Mouse (Mus musculus) C2C12 (cell line): Measurements from ENCODE around the gene Snx9. TPM values are rescaled to one million over a fixed set of nuclear protein-coding genes. Genes with fewer than 3 reads are reported as not detected.
A peak's percentile ranks its signal among the peaks of the same experiment; 100 is the strongest.

Experiments used
- H3K27me3 ChIP-seq: one replicate; pipeline ENCODE4 v1.6.1; 2011; ENCODE audit not compliant: control insufficient read depth, insufficient read depth, insufficient read length
- H3K36me3 ChIP-seq: one replicate; pipeline ENCODE4 v1.6.1; 2011; ENCODE audit not compliant: control insufficient read depth, insufficient read depth
- H3K4me3 ChIP-seq: one replicate; pipeline ENCODE4 v1.5.1; 2011; ENCODE audit warnings: mild to moderate bottlenecking, control low read depth; ENCODE audit not compliant: poor library complexity, insufficient read depth, severe bottlenecking
- H3K79me2 ChIP-seq: one replicate; pipeline ENCODE4 v1.6.1; 2011; ENCODE audit not compliant: control insufficient read depth, insufficient read depth
- H3K79me3 ChIP-seq: one replicate; pipeline ENCODE4 v1.6.1; 2011; ENCODE audit warnings: low read depth, control low read depth
- H3ac ChIP-seq: one replicate; pipeline ENCODE3; 2011; ENCODE audit warnings: low read depth; ENCODE audit not compliant: control insufficient read depth, insufficient read length
- CEBPB ChIP-seq: IDR thresholded peaks from one replicate; pipeline ENCODE4 v1.6.1; 2011; ENCODE audit warnings: low read depth, mild to moderate bottlenecking, control low read depth, moderate library complexity
- CTCF ChIP-seq: IDR thresholded peaks from one replicate; pipeline ENCODE4 v1.5.1; 2011; ENCODE audit not compliant: control insufficient read depth, insufficient read depth, insufficient read length
- FOSL1 ChIP-seq: IDR thresholded peaks from one replicate; pipeline ENCODE4 v1.8.0; 2011; ENCODE audit warnings: mild to moderate bottlenecking, low read length; ENCODE audit not compliant: poor library complexity, insufficient read depth, severe bottlenecking
- MAX ChIP-seq: IDR thresholded peaks from one replicate; pipeline ENCODE4 v1.6.1; 2011; ENCODE audit warnings: mild to moderate bottlenecking, control low read depth
- MYOD1 ChIP-seq: IDR thresholded peaks from one replicate; pipeline ENCODE4 v1.6.1; 2011; ENCODE audit warnings: low read depth; ENCODE audit not compliant: control insufficient read depth, insufficient read length
- MYOG ChIP-seq: IDR thresholded peaks from one replicate; pipeline ENCODE4 v1.6.1; 2011; ENCODE audit not compliant: control insufficient read depth, insufficient read length; ENCODE audit errors: extremely low read depth
- USF1 ChIP-seq: IDR thresholded peaks from one replicate; pipeline ENCODE4 v1.6.1; 2011; ENCODE audit warnings: low read depth, mild to moderate bottlenecking, control low read depth, moderate library complexity
- polyA plus RNA-seq: library from polyadenylated mRNA; unstranded; fragments of >200 nt; fragmentation: generic; extraction: Trizol; gene quantifications from one replicate; pipeline ENCODE4 v1.2.1, GENCODE M21; 2012; ENCODE audit warnings: missing spikeins

Gene Snx9
- polyA plus RNA-seq, 1 experiment = 57.5 TPM

DNA sequence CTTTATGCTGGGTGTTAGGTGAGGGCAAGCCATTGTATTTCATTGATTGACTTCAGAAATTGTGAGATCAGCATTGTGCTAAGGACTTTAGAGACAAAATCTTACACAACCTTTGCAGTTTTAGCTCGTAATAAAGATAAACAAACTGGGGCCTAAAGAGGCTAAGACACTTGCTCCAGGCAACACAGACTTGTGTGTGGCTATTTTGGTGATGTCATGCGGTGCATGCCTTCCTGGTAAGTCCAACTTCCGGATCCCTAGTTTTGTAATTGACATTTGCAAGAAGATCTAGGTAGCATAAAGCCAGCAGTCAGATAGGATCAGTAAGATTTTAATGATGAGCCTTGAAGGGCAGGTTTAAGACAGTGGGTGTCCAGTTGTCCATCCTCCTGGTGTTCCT lies 101.0 kb downstream of the Snx9 start:
- peaks cover 59% of the 10 kb centered on the region for H3K79me2 ChIP-seq
- peak overlapping the region; percentile 90 for H3ac ChIP-seq
- peaks cover 50% of the 10 kb centered on the region for H3K79me3 ChIP-seq
- no peaks in the 10 kb centered on the region for H3K36me3 ChIP-seq
- TF ChIP-seq USF1 = no peak
- no peak for TF ChIP-seq MAX
- TF ChIP-seq FOSL1 = no peak
- no peak for TF ChIP-seq CEBPB
- no peak for TF ChIP-seq MYOD1
- TF ChIP-seq CTCF = no peak
- TF ChIP-seq MYOG = no peak
- peak overlapping the region; percentile 59 for H3K4me3 ChIP-seq
- no peaks in the 10 kb centered on the region for H3K27me3 ChIP-seq

GRCm38 (mm10) chr17:5943053-5943452 lies 101.9 kb downstream of the Snx9 start:
- H3K79me2 ChIP-seq = peaks cover 68% of the 10 kb centered on the region
- no peaks in the 10 kb centered on the region for H3K36me3 ChIP-seq
- H3K79me3 ChIP-seq = peaks cover 59% of the 10 kb centered on the region
- no peaks in the 10 kb centered on the region for H3K27me3 ChIP-seq
- TF ChIP-seq CTCF (no peak), USF1 (no peak), MAX (no peak), CEBPB (no peak), MYOG (no peak), FOSL1 (no peak), MYOD1 (no peak)
- H3K4me3 ChIP-seq = no peak overlapping the region
- no peak overlapping the region for H3ac ChIP-seq

DNA sequence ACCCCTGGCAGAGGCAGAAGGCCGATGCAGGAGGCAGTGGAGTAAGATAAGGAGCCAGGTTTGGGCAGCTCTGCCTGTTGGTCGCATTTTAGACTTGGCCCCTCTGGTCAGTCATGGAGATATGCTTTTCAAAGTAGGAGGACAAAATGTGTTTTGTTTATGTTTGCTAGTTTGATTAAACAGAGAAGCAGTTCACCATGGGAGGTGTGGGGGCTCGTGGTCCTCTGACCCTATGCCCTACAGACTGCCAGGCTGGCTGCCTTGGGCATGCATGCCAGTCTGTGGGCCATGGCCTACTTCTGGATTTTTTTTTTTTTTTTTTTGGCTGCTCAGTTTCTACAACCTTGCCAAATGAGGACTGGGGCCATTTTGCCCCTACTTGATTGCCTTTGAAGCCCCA lies 105.9 kb downstream of the Snx9 start:
- H3ac ChIP-seq = no peak overlapping the region
- TF ChIP-seq CEBPB = no peak
- TF ChIP-seq FOSL1 = no peak
- no peak for TF ChIP-seq MYOG
- TF ChIP-seq CTCF = no peak
- no peak for TF ChIP-seq MAX
- no peak for TF ChIP-seq MYOD1
- TF ChIP-seq USF1 = no peak
- peaks cover 98% of the 10 kb centered on the region for H3K79me2 ChIP-seq
- no peak overlapping the region for H3K4me3 ChIP-seq
- no peaks in the 10 kb centered on the region for H3K27me3 ChIP-seq
- H3K79me3 ChIP-seq = peaks cover 83% of the 10 kb centered on the region
- H3K36me3 ChIP-seq = peaks cover 6% of the 10 kb centered on the region

DNA sequence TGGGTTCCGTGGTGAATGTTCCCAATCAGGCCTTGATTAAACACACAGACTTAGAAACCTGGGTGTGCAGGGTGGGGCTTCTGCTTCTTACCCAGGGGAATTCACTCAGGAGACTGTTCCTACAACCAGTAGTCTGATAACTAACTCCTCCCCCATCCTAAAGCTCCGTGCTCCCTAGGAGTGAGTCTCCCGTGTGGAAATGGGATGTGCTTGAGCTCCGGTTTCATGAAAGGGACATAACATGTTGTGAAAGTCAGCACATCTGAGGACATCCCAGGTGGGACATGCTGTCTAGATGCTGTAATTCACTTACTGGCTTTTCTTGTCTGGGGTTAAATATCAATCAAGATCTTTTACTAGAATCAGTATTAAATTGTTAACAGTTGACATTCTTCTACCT lies 111.3 kb downstream of the Snx9 start:
- H3K79me3 ChIP-seq = peaks cover 63% of the 10 kb centered on the region
- no peak overlapping the region for H3K4me3 ChIP-seq
- peaks cover 11% of the 10 kb centered on the region for H3K36me3 ChIP-seq
- H3ac ChIP-seq = no peak overlapping the region
- TF ChIP-seq CEBPB (no peak), USF1 (no peak), CTCF (no peak), MAX (no peak), MYOD1 (no peak), MYOG (no peak), FOSL1 (no peak)
- H3K79me2 ChIP-seq = peaks cover 96% of the 10 kb centered on the region
- H3K27me3 ChIP-seq = no peaks in the 10 kb centered on the region

DNA sequence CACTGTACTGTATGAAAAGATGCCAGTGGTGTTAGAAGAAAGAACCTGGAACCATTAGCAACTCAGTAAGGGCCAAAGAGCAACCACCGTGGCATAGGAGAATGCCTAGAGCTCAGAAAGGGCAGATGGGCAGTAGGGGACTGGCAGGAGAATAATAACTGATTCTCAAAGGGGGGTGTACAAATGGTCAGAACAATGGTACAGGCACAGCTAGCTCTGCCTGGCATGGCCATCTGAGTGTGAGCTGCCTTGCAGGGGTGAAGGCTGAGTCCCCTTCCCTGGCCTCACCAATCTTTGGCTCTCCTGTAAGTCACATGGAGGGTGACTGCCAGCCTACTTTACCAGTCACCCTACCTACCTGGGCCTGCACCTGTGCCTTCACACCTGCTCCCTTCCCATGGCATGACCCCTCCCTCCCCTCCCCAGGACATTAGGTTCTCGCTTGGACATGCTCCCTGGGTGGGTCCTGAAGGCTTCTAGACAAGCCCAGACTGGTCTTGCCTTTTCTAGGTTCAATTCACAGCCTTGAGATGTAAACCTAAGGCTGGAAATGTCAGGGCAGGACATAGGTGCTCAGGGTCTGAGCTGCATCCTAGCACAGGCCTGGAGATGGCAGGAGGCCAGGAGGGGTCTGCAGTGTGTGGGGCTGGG lies 115.3 kb downstream of the Snx9 start:
- Histone ChIP-seq H3K79me2 (peaks cover 96% of the 10 kb centered on the region), H3ac (no peak overlapping the region), H3K4me3 (no peak overlapping the region), H3K27me3 (no peaks in the 10 kb centered on the region), H3K36me3 (peaks cover 14% of the 10 kb centered on the region), H3K79me3 (peaks cover 66% of the 10 kb centered on the region)
- TF ChIP-seq USF1 = no peak
- no peak for TF ChIP-seq FOSL1
- no peak for TF ChIP-seq MYOG

DNA sequence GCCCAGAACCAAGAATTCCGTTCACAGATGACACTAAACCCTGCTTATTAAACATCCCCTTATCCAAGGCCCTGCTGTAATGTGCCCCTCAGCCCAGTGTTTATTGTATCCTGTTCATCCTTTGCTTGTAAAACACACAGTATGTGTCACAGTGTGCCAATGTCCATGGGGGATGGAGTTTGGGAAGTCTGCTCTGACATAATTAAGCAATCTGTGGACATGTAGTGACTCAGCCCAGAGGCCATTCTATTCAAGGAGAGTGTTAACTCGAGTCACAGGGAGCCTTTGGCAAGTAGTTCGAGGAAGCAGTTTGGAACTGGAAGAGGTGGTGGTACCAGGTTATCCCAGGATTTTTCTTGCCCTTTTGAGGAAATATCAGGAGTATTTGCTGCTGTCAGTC lies 116.0 kb downstream of the Snx9 start:
- H3K27me3 ChIP-seq = no peaks in the 10 kb centered on the region
- H3K79me3 ChIP-seq = peaks cover 68% of the 10 kb centered on the region
- H3ac ChIP-seq = no peak overlapping the region
- peak; percentile 79 for TF ChIP-seq CEBPB
- TF ChIP-seq CTCF = no peak
- H3K79me2 ChIP-seq = peaks cover 96% of the 10 kb centered on the region
- peaks cover 14% of the 10 kb centered on the region for H3K36me3 ChIP-seq
- no peak overlapping the region for H3K4me3 ChIP-seq

- H3ac ChIP-seq = no peak overlapping the region
- peaks cover 14% of the 10 kb centered on the region for H3K36me3 ChIP-seq
- H3K4me3 ChIP-seq = no peak overlapping the region
- H3K79me3 ChIP-seq = peaks cover 63% of the 10 kb centered on the region
- peaks cover 94% of the 10 kb centered on the region for H3K79me2 ChIP-seq
- H3K27me3 ChIP-seq = no peaks in the 10 kb centered on the region
- TF ChIP-seq CTCF = no peak
- TF ChIP-seq MAX = no peak
- no peak for TF ChIP-seq CEBPB
Measured at GRCm38 (mm10) chr17:5958229-5958628, 117.1 kb downstream of the Snx9 start.
